Mouse (Mus musculus): ENCODE results near the gene Rabggta. TPM values are rescaled to one million over a fixed set of nuclear protein-coding genes. Genes with fewer than 3 reads are reported as not detected.

Rabggta gene
- total and polyA plus RNA-seq, 3 experiments = 12.5 to 26.3 (median 13.0) TPM

DNA sequence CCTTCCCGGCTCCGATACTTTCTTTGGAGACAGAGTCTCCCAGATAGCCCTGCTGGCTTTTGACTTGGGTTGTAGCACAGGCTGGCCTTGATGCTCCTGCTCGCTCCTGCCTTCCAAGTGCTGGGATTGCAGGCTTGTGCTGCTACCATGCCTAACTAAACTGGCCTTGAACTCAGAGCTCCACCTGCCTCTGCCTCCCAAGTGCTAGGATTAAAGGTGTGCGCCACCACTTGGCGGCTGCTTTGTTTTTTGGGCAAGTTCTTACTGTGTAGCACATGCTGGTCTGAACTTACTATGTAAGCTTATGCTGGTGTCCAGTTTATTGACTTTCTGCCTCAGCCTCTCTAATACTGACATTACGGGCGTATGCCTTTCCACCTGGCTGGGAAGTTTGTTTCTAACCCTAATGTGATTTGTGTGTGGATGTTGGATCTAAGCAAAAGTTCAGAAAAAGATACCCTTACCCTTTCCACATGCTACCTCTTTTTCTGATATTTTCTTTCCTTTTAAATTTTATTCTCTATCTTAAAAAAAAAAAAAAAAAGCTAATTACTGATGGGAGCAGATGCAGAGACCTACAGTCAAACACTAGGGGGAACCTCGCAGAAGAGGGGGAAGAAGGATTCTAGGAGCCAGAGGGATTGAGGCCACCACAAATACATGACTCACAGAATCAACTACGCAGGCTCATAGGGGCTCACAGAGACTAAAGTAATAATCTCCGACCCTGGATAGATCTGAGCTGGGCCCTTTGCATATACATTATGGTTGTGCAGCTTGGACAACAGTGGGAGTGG is 25.2 kb upstream of the Rabggta start:
- WGBS = 80% methylated on average over 10 of the region's 10 CpGs

DNA sequence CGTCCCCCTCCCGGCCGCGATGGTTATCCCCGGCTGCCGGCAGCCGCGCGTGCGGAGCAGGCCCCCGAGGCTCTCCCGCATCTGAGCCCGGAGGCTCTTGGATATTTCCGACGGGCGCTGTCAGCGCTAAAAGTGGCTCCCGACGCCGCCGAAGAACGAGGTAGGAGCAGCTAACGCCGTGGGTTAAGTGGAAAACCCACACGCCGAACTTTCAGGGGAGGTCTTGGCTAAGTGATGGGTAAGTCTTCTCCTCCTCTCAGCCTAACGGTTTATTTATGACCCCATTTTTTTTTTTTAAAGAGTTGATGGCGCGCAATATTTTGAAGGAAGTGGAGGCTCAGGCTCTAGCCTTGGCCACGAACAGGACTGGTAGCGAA is 23.8 kb upstream of the Rabggta start:
- no peaks in the 10 kb centered on the region for H3K27me3 ChIP-seq (ENCODE audit: control insufficient read depth, insufficient read depth, low read length)
- peaks cover 4% of the 10 kb centered on the region for H3K4me1 ChIP-seq (ENCODE audit: control insufficient read depth, insufficient read depth, low read length)
- TF ChIP-seq CTCF (IDR thresholded peaks at IDR 0.05) = 0 out of 2 replicates have a peak, but pooled peaks have one; percentile 0
- no peak for TF ChIP-seq POLR2A (IDR thresholded peaks at IDR 0.05; ENCODE audit: insufficient read depth, low read depth, low read length)
- under 1% methylated on average over 31 of the region's 31 CpGs for WGBS
- peak overlapping the region; percentile 89 for H3K4me3 ChIP-seq
- no peaks in the 10 kb centered on the region for H3K36me3 ChIP-seq (ENCODE audit: control insufficient read depth, insufficient read depth, low read length)
- H3K27ac ChIP-seq = peak overlapping the region; percentile 85
- DNase-seq = no peak
- peak overlapping the region; percentile 82 for H3K9ac ChIP-seq (ENCODE audit: low read depth, low read length)
- H3K79me2 ChIP-seq (replicated peaks; ENCODE audit: control insufficient read depth, insufficient read depth, low read length) = no peaks in the 10 kb centered on the region
- intact Hi-C loops (cut with DNase I) = loop anchor here (2.0 kb wide), 1 partner anchor 117 kb away; no protein-coding TSS in a partner anchor

More for the DNA sequence above, 25.2 kb upstream of the Rabggta start:
- no peak for TF ChIP-seq CTCF (IDR thresholded peaks at IDR 0.05)
- TF ChIP-seq EP300 (IDR thresholded peaks at IDR 0.05; ENCODE audit: insufficient read depth, low read depth, low read length) = no peak
- no peak for TF ChIP-seq POLR2A (IDR thresholded peaks at IDR 0.05; ENCODE audit: insufficient read depth, low read depth, low read length)
- Histone ChIP-seq H3K27ac (no peak overlapping the region), H3K79me2 (replicated peaks; ENCODE audit: control insufficient read depth, insufficient read depth, low read length) (no peaks in the 10 kb centered on the region), H3K27me3 (ENCODE audit: control insufficient read depth, insufficient read depth, low read length) (no peaks in the 10 kb centered on the region), H3K9ac (ENCODE audit: low read depth, low read length) (no peak overlapping the region), H3K36me3 (ENCODE audit: control insufficient read depth, insufficient read depth, low read length) (no peaks in the 10 kb centered on the region), H3K4me3 (no peak overlapping the region), H3K4me1 (ENCODE audit: control insufficient read depth, insufficient read depth, low read length) (peaks cover 4% of the 10 kb centered on the region)
- DNase-seq = no peak
- intact Hi-C loops (cut with DNase I) = no loop called here

DNA sequence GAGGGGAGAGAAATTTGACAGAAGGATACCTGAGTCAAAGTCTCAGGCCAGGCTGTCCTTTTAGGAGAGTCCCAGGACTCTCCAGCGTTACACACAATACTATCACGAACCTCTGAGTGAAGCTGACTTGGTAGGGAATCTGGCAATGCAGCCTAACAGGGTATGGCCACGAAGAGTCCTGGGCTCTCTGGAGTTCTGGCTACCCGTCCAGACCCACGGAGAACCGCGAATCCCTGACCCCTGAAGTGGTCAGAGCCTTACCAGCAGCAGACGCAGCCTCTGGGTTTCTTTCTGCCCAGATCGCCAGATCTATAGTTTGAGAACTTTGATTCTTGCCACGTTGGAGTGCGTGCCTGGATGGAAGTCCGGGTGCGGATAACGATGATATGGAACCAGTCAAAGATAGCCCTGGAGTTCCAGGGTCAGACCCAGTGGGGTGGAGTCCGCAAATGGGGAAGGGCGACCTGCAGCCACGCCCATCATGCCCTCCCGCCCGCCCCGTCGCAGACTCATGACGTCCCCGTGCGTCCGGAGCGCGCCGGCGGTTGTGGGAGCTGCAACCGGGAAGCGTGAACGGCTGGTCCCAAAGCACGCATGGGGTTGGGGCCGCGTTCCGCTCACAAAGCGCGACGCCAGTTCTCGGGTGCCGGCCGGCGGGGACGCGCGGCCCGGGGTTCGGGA is 23.3 kb upstream of the Rabggta start, which contains the start of the genes Dhrs1 and Nop9:
Gene Dhrs1 (minus strand): TSS at position 511 of the 681 bp plus-strand sequence.
Gene Nop9 (plus strand): TSS at position 514 of the 681 bp plus-strand sequence.
- peak within 1 kb of the TSS; percentile 82 for H3K9ac ChIP-seq (ENCODE audit: low read depth, low read length)
- TF ChIP-seq CTCF (IDR thresholded peaks at IDR 0.05) = peak; percentile 31
- TF ChIP-seq EP300 (IDR thresholded peaks at IDR 0.05; ENCODE audit: insufficient read depth, low read depth, low read length) = 0 out of 2 replicates have a peak, but pooled peaks have one; percentile 18
- TF ChIP-seq POLR2A (IDR thresholded peaks at IDR 0.05; ENCODE audit: insufficient read depth, low read depth, low read length) = peak; percentile 81
- peak; percentile 91 to 92 for DNase-seq
- WGBS = under 1% methylated on average over 48 of the region's 48 CpGs
- peak within 1 kb of the TSS; percentile 85 for H3K27ac ChIP-seq
- peak within 1 kb of the TSS; percentile 89 for H3K4me3 ChIP-seq
- no peaks in the 10 kb centered on the region for H3K79me2 ChIP-seq (replicated peaks; ENCODE audit: control insufficient read depth, insufficient read depth, low read length)
- H3K27me3 ChIP-seq (ENCODE audit: control insufficient read depth, insufficient read depth, low read length) = no peaks in the 10 kb centered on the region
- no peaks in the 10 kb centered on the region for H3K36me3 ChIP-seq (ENCODE audit: control insufficient read depth, insufficient read depth, low read length)
- H3K4me1 ChIP-seq (ENCODE audit: control insufficient read depth, insufficient read depth, low read length) = peaks cover 4% of the 10 kb centered on the region
- intact Hi-C loops (cut with DNase I) = loop anchor here (2.0 kb wide), 1 partner anchor 117 kb away; no protein-coding TSS in a partner anchor

DNA sequence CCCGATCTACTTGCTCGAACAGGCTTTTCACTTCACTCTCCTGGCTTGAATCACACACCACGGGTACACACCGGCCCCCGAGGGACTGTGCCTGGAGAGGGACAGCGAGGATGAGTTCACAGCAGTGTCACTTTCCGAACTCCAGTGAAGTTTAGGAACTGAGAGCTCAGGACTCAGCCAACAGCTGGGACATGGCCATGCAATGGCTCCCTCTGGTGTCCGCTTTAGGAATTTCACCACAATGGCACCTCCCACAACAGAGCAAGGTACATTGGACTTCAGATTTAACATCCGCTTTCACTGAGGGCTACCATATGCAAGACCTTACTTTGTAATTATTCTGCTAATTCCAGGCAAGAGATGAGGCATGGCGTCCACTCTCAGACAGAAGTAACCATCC is 21.6 kb upstream of the Rabggta start:
- TF ChIP-seq EP300 (IDR thresholded peaks at IDR 0.05; ENCODE audit: insufficient read depth, low read depth, low read length) = peak; percentile 93; the same call in 1 of the 2 replicates
- TF ChIP-seq POLR2A (IDR thresholded peaks at IDR 0.05; ENCODE audit: insufficient read depth, low read depth, low read length) = no peak
- peak overlapping the region; percentile 32; the same call in 1 of the 2 replicates for H3K9ac ChIP-seq (ENCODE audit: low read depth, low read length)
- intact Hi-C loops (cut with DNase I) = loop anchor here (1.0 to 2.0 kb wide), 3 partner anchors 21 to 115 kb away; partner anchors contain the start of gene Rabggta

DNA sequence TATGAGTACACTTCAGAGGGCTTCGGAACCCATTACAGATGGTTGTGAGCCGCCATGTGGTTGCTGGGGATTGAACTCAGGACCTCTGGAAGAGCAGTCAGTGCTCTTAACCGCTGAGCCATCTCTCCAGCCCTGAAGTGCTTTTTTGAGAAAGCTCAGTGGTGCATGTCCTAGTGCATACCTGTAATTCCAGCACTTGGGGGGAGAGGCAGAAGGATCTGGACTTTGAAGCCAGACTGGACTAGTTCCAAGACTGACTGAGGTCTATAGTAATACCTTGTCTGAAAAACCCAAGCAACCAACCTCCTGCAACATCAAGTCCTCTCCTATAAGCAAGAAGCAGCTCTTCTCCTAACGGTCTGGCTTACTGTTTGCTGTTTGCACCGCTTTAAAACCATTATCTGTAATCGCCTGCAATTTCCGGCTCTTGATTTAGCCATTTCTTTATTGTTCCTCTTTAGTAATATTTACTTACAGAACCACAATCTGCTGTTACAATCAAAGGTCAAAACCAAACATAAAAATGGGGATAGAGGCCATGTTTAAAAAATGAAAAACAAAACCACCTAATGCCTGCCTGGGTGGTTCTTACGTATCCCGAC is 15.1 kb upstream of the Rabggta start:
- no peaks in the 10 kb centered on the region for H3K27me3 ChIP-seq (ENCODE audit: control insufficient read depth, insufficient read depth, low read length)
- intact Hi-C loops (cut with DNase I) = no loop called here
- TF ChIP-seq POLR2A (IDR thresholded peaks at IDR 0.05; ENCODE audit: insufficient read depth, low read depth, low read length) (no peak), EP300 (IDR thresholded peaks at IDR 0.05; ENCODE audit: insufficient read depth, low read depth, low read length) (no peak), CTCF (IDR thresholded peaks at IDR 0.05) (no peak)
- no peak overlapping the region for H3K9ac ChIP-seq (ENCODE audit: low read depth, low read length)
- H3K27ac ChIP-seq = no peak overlapping the region
- no peak for DNase-seq
- no peaks in the 10 kb centered on the region for H3K79me2 ChIP-seq (replicated peaks; ENCODE audit: control insufficient read depth, insufficient read depth, low read length)
- H3K36me3 ChIP-seq (ENCODE audit: control insufficient read depth, insufficient read depth, low read length) = no peaks in the 10 kb centered on the region
- H3K4me1 ChIP-seq (ENCODE audit: control insufficient read depth, insufficient read depth, low read length) = no peaks in the 10 kb centered on the region
- H3K4me3 ChIP-seq = no peak overlapping the region
- whole genome bisulfite sequencing = 86% methylated on average over 9 of the region's 9 CpGs

More for the DNA sequence above, 21.6 kb upstream of the Rabggta start:
- no peaks in the 10 kb centered on the region for H3K27me3 ChIP-seq (ENCODE audit: control insufficient read depth, insufficient read depth, low read length)
- no peaks in the 10 kb centered on the region for H3K36me3 ChIP-seq (ENCODE audit: control insufficient read depth, insufficient read depth, low read length)
- H3K27ac ChIP-seq = no peak overlapping the region
- no peak overlapping the region for H3K4me3 ChIP-seq
- DNase-seq = peak; percentile 85 to 91
- H3K79me2 ChIP-seq (replicated peaks; ENCODE audit: control insufficient read depth, insufficient read depth, low read length) = no peaks in the 10 kb centered on the region
- WGBS = 12% methylated on average over 10 of the region's 10 CpGs
- peaks cover 4% of the 10 kb centered on the region for H3K4me1 ChIP-seq (ENCODE audit: control insufficient read depth, insufficient read depth, low read length)
